Mouse (Mus musculus) cerebellum, adult 2 months (tissue): ENCODE measurements around the gene Gm45062. TPM values are rescaled to one million over a fixed set of nuclear protein-coding genes. Genes with fewer than 3 reads are reported as not detected.

ENCODE experiments used
- DNase-seq, 2 experiments: peaks; one replicate each; pipeline ENCODE4 v3.0.0; 2021
- H3K27ac ChIP-seq: fragments of 200-500 bp; 2 replicates; pipeline ENCODE4 v1.5.1; 2012; ENCODE audit warnings: low read length, control low read depth, inconsistent platforms; ENCODE audit not compliant: insufficient read depth
- H3K27me3 ChIP-seq: fragments of 200-500 bp; 2 replicates; pipeline ENCODE4 v1.6.1; 2012; ENCODE audit warnings: inconsistent platforms, mild to moderate bottlenecking, low read length, moderate library complexity; ENCODE audit not compliant: control insufficient read depth, insufficient read depth
- H3K4me1 ChIP-seq: fragments of 200-500 bp; 2 replicates; pipeline ENCODE4 v1.6.1; 2011; ENCODE audit warnings: low read length; ENCODE audit not compliant: control insufficient read depth, insufficient read depth
- H3K4me3 ChIP-seq: fragments of 200-500 bp; replicated peaks from 2 replicates; pipeline ENCODE3; 2011; ENCODE audit warnings: mild to moderate bottlenecking, low read depth, low read length, control low read depth; ENCODE audit not compliant: insufficient read depth
- CTCF ChIP-seq: fragments of 200-500 bp; IDR thresholded peaks from 2 replicates; pipeline ENCODE4 v1.5.1; 2011; ENCODE audit warnings: low read depth, mild to moderate bottlenecking, control low read depth, low read length, moderate library complexity, borderline replicate concordance; ENCODE audit not compliant: insufficient read depth
- POLR2A ChIP-seq: fragments of 200-500 bp; IDR thresholded peaks from 2 replicates; pipeline ENCODE4 v1.6.1; 2011; ENCODE audit warnings: low read length, control low read depth, borderline replicate concordance; ENCODE audit not compliant: insufficient read depth
- WGBS: fragments of 180-500 bp; shearing (Covaris S2); methylation state at CpG from one replicate; pipeline ENCODE4 v1.1.7; 2018; 5-methylcytosine and 5-hydroxymethylcytosine counted together
- polyA plus RNA-seq: library from polyadenylated mRNA; depleted of rRNA; stranded (reverse); fragments of >200 nt; gene quantifications from 2 replicates; pipeline ENCODE4 v1.2.3, GENCODE M21; 2012

The Gm45062 gene
- polyA plus RNA-seq, 1 experiment, result 20.5 TPM

DNA sequence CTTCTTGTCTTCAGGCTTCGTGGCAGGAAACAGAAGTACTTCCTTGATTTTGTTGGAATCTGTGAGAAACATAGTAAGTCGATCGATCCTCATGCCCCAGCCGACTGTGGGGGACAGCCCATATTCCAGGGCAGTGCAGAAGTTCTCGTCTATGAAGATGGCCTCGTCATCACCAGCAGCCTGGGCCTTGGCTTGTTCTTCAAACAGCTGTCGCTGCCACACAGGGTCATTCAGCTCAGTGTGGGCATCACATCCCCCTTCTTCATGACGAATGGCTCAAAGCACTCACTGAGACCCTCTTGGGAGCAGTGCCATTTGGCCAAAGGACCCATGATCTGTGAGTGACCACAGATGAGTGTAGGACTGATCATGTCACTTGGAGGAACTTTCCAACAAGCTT is 118.4 kb downstream of the Gm45062 start:
- 66% methylated on average over 8 of the region's 8 CpGs for WGBS
- no peaks in the 10 kb centered on the region; the same call in 1 of the 2 replicates for H3K4me1 ChIP-seq
- TF ChIP-seq CTCF (no peak), POLR2A (no peak)
- no peak overlapping the region for H3K27ac ChIP-seq
- no peak overlapping the region for H3K4me3 ChIP-seq
- DNase-seq, result no peak
- no peaks in the 10 kb centered on the region for H3K27me3 ChIP-seq

DNA sequence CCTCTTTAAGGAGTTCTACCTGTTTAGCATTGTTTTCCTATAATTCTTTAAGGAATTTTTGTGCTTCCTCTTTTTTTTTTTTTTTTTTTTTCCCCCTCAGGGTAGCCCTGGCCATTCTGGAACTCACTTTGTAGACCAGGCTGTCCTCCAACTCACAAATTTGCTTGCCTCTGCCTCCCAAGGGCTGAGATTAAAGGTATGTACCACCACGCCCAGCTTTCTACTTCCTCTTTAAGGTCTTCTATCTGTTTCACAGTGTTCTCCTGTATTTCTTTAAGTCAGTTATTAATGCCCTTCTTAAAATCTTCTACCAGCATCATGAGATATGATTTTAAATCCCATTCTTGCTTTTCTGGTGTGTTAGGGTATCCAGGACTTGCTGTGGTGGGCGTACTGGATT is 130.1 kb downstream of the Gm45062 start:
- no peak for DNase-seq
- H3K4me3 ChIP-seq, result no peak overlapping the region

DNA sequence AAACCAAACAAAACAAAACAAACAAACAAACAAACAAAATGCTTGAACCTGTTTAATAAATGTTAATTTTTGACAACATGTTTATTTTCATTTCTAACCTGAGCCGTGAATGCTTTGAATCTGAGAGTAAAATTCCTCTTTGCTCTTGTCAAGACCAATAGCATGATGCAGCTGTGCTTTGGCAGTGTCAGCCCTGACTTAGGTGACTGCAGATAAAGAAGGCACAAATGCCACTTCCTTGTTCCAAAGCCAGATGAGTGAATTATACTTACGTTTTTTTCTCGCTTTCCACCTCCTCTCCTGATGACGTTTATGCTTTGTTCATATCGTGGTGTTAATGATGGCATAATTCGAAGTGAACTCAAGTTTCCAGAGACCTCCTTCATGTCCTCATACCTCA is 131.0 kb downstream of the Gm45062 start:
- TF ChIP-seq CTCF (no peak), POLR2A (no peak)
- H3K4me3 ChIP-seq, result no peak overlapping the region
- H3K27me3 ChIP-seq, result no peaks in the 10 kb centered on the region
- WGBS, result 97% methylated on average over 6 of the region's 6 CpGs
- no peak overlapping the region for H3K27ac ChIP-seq
- no peaks in the 10 kb centered on the region for H3K4me1 ChIP-seq
- DNase-seq, result no peak

More for the DNA sequence above, 130.1 kb downstream of the Gm45062 start:
- no peak for TF ChIP-seq CTCF
- TF ChIP-seq POLR2A, result no peak
- no peaks in the 10 kb centered on the region for H3K27me3 ChIP-seq
- H3K4me1 ChIP-seq, result no peaks in the 10 kb centered on the region
- 99% methylated on average over 2 of the region's 2 CpGs for WGBS
- H3K27ac ChIP-seq, result no peak overlapping the region

DNA sequence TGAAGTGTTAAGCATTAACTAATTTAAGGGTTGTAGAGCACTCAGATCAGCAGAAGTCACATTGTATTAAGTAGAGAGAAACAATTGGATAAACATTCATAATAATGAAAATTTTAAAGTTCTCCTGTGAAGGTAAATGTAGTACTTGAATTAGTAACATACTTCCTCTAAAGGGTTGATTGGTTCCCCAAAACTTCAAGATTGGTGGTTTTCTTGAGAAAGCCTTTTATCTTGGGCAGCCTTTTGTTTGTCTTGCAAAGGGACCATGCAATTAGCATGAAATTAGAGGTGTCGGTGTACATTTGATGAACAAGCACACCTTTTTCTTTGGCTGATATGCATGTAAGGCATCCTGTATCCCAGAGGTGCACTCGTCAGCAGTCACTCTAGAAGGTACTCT is 131.7 kb downstream of the Gm45062 start:
- TF ChIP-seq CTCF (no peak), POLR2A (no peak)
- WGBS, result 84% methylated on average over 2 of the region's 2 CpGs
- DNase-seq, result no peak
- Histone ChIP-seq H3K27ac (no peak overlapping the region), H3K4me1 (no peaks in the 10 kb centered on the region), H3K4me3 (no peak overlapping the region), H3K27me3 (no peaks in the 10 kb centered on the region)

DNA sequence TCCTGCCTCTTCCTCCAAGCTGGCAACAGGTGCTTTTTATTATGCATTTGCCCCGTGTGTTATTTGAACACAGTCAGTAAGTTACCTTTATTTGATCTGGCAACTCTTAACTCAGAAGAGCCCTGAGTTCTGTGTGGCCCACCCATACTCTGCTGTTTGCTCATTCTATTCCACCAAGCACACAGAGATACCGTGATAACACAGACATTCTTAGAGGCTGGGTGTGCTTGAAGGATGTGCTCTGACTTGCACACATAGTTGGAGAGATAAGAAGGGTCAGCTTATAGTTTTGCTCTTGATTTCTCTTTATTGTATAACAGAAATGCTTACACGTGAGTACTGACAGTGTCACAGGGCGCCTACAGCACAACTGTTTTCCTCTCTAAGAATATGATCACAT is 133.8 kb downstream of the Gm45062 start:
- DNase-seq, result no peak
- no peaks in the 10 kb centered on the region for H3K4me1 ChIP-seq
- H3K4me3 ChIP-seq, result no peak overlapping the region
- WGBS, result 84% methylated on average over 4 of the region's 4 CpGs
- TF ChIP-seq CTCF (no peak), POLR2A (no peak)
- H3K27ac ChIP-seq, result no peak overlapping the region
- no peaks in the 10 kb centered on the region; the same call in 1 of the 2 replicates for H3K27me3 ChIP-seq

DNA sequence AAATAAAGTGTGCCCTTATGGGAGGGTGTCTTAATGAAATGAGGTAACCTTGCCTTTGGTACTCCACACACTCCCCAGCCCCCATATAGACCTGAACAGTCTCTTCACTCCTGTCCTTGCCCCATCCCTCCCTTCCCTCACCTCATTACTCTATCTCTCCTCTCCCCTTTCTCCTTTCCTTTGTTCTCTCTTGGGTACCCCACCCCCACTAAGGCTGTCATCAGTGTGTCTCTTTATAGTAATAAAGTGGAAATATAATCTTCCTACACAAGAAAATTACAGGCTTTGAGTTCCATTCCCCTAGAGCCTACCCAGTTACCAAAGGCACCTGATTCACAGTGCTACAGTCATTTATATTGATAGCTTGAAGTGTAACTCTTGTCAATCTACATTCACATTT is 134.8 kb downstream of the Gm45062 start:
- H3K4me1 ChIP-seq, result no peaks in the 10 kb centered on the region
- no peaks in the 10 kb centered on the region; the same call in 1 of the 2 replicates for H3K27me3 ChIP-seq
- no peak overlapping the region for H3K27ac ChIP-seq
- no peak for DNase-seq
- TF ChIP-seq CTCF (no peak), POLR2A (no peak)
- no peak overlapping the region for H3K4me3 ChIP-seq

DNA sequence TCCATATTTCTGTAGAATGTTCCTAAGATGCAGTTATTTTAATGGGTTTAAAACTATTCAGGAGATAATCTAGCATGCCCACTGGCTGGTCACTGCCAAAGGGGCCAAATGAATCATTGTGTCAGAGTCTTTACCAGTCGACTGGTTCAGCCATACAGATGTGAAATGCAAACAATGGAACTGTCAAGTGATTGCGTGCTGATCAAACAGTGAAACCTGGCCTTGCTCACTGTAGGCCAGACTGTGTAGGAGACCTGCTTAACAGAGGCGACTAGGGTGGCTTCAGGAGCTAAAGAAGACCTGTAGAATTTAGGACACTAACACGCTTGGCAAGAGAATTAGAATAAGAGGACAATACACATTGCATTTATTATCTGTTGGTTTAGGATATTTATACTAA is 135.8 kb downstream of the Gm45062 start:
- no peak for DNase-seq
- H3K27me3 ChIP-seq, result no peaks in the 10 kb centered on the region; the same call in 1 of the 2 replicates
- H3K4me3 ChIP-seq, result no peak overlapping the region
- H3K27ac ChIP-seq, result no peak overlapping the region
- H3K4me1 ChIP-seq, result no peaks in the 10 kb centered on the region
- WGBS, result 72% methylated on average over 4 of the region's 4 CpGs
- TF ChIP-seq POLR2A (no peak), CTCF (no peak)

DNA sequence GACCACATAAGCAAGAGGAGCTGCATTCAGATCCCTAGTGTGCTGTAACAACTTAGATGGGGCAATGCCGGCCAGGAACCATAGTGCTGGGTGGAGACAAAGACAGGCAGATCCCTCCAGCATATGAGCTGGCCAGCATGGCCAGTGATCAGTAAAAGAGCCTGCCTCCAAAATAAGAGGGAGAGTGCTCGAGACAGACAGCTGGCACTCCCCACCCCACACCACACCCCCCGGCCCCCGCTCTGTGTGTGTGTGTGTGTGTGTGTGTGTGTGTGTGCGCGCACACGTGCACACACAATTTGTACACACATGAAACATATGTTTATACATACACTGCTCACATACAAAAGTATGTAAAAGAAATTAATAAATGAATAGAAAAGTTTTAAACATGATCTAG is 138.0 kb downstream of the Gm45062 start:
- no peaks in the 10 kb centered on the region for H3K4me1 ChIP-seq
- no peak overlapping the region for H3K27ac ChIP-seq
- TF ChIP-seq POLR2A (no peak), CTCF (no peak)
- no peak for DNase-seq
- H3K27me3 ChIP-seq, result no peaks in the 10 kb centered on the region; the same call in 1 of the 2 replicates
- H3K4me3 ChIP-seq, result no peak overlapping the region
- 77% methylated on average over 7 of the region's 7 CpGs for WGBS
